ENCODE assay signal across 25 mouse cellular contexts in the genomic region with DNA sequence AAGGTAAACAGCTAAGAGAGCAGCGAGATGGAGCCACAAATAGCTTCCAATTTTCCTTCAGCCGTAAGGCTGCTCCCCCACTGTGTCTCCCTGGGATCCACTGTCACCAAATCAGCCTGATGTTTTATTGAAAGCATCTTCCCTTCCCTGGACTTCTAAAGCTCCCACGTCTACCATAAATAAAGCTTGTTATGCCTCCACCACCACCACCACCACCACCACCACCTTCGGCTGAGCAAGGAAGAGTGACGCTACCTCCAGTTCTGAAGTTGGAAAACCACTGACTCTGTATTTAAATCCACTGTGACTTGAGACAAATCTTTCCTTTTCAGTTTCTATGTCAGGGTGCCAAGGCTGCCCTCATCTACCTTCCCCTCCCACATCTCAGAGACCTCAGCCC.
"Had no signal": no experiment of that assay in that cellular context is flagged by ENCODE, and none has a peak within 500 bp of the region (broad histone marks: within the 10 kb centered on the region; RNA-seq: fewer than 3 reads in every experiment).

No protein-coding gene starts in this region.

- H3K36me3 ChIP-seq: heart, embryonic 13.5 days; heart, embryonic 15.5 days; hindbrain, embryonic 13.5 days; hindbrain, embryonic 15.5 days; kidney, embryonic 15.5 days; limb, embryonic 13.5 days; limb, embryonic 15.5 days had no signal

- H3K9ac ChIP-seq: forebrain, postnatal 0 days; heart, embryonic 13.5 days; heart, embryonic 15.5 days; hindbrain, embryonic 13.5 days; hindbrain, embryonic 15.5 days; kidney, embryonic 15.5 days; limb, embryonic 13.5 days; limb, embryonic 15.5 days had no signal

- H3K27me3 ChIP-seq: heart, embryonic 13.5 days; heart, embryonic 15.5 days; hindbrain, embryonic 13.5 days; hindbrain, embryonic 15.5 days had no signal

- ATAC-seq: forebrain, postnatal 0 days; hindbrain, postnatal 0 days; intestine, embryonic 16.5 days had no signal

- DNase-seq: forebrain, postnatal 0 days; gastrocnemius, postnatal 14 days; gastrocnemius, postnatal 36 days; heart, adult 11 months; heart, adult 2 months; heart, postnatal 14 days; heart, postnatal 36 days; kidney, adult 11 months; kidney, adult 9 months; kidney, postnatal 14 days; kidney, postnatal 36 days; layer of hippocampus, adult 9-11 months; layer of hippocampus, postnatal 36 days; left cerebral cortex, postnatal 4 days had no signal

- H3K4me2 ChIP-seq: heart, embryonic 11.5 days; heart, embryonic 13.5 days; heart, embryonic 15.5 days; hindbrain, embryonic 13.5 days; hindbrain, embryonic 15.5 days; kidney, embryonic 15.5 days; limb, embryonic 13.5 days; limb, embryonic 15.5 days had no signal

- H3K9me3 ChIP-seq: heart, embryonic 13.5 days; heart, embryonic 15.5 days; hindbrain, embryonic 13.5 days; hindbrain, embryonic 15.5 days; kidney, embryonic 15.5 days; limb, embryonic 13.5 days; limb, embryonic 15.5 days had no signal

- H3K4me3 ChIP-seq: heart, adult 2 months; heart, embryonic 13.5 days; heart, embryonic 15.5 days; hindbrain, embryonic 13.5 days; hindbrain, embryonic 15.5 days; kidney, embryonic 15.5 days; limb, embryonic 13.5 days; limb, embryonic 15.5 days had no signal

- H3K27ac ChIP-seq: heart, adult 2 months; heart, embryonic 13.5 days; heart, embryonic 15.5 days; hindbrain, embryonic 13.5 days; hindbrain, embryonic 15.5 days; hindbrain, postnatal 0 days; kidney, embryonic 15.5 days; kidney, postnatal 0 days; limb, embryonic 13.5 days; limb, embryonic 15.5 days had no signal
